ENCODE assay signal across 9 mouse cellular contexts in genomic region chr5:120806458-120806857, GRCm38 (mm10). TPM values are rescaled to one million over a fixed set of nuclear protein-coding genes. Genes with fewer than 3 reads are reported as not detected.
DNase-seq lines count a peak whose midpoint lies in the region; ATAC-seq and TF ChIP-seq lines count a peak whose summit lies in the region.
"Had no signal": no experiment of that assay in that cellular context is flagged by ENCODE, and none has a peak within 500 bp of the region (broad histone marks: within the 10 kb centered on the region; RNA-seq: fewer than 3 reads in every experiment).

No protein-coding gene starts in this region.

- no peaks in the 10 kb centered on the region for H3K9me3 ChIP-seq in G1E (replicated peaks)
- no peaks in the 10 kb centered on the region for H3K9me3 ChIP-seq in liver, embryonic 13.5 days (replicated peaks)
- H3K9me3 ChIP-seq: hindbrain, embryonic 15.5 days had no signal

- no peak overlapping the region for H3K4me2 ChIP-seq in liver, embryonic 13.5 days
- H3K4me2 ChIP-seq: hindbrain, embryonic 15.5 days had no signal

- TF ChIP-seq CTCF in G1E (IDR thresholded peaks at IDR 0.05; ENCODE audit: low read depth, low read length) = peak; percentile 45

- DNase-seq in layer of hippocampus, adult 11-12 months (ENCODE audit: low spot score) = peak; percentile 54
- DNase-seq in layer of hippocampus, postnatal 36 days = no peak
- no peak for DNase-seq in G1E (ENCODE audit: low spot score)
- DNase-seq in brain, embryonic 18.5 days (ENCODE audit: low read depth, low spot score) = peak; percentile 8
- peak; percentile 64 for DNase-seq in forelimb bud, embryonic 11.5 days (ENCODE audit: low read depth, low spot score)
- peak; percentile 17 for DNase-seq in liver, embryonic 13.5 days
- DNase-seq in right cerebral cortex, postnatal 4 days = peak; percentile 37
- no peak for DNase-seq in urinary bladder, adult 18-20 months (ENCODE audit: low spot score in 2 of 2)

- H3K27ac ChIP-seq in liver, embryonic 13.5 days = no peak overlapping the region
- H3K27ac ChIP-seq: hindbrain, embryonic 15.5 days had no signal

- H3K27me3 ChIP-seq in G1E (ENCODE audit: insufficient read depth, low read length) = no peaks in the 10 kb centered on the region; the same call in 1 of the 2 replicates
- no peaks in the 10 kb centered on the region for H3K27me3 ChIP-seq in liver, embryonic 13.5 days
- H3K27me3 ChIP-seq: hindbrain, embryonic 15.5 days had no signal

- WGBS in liver, embryonic 13.5 days (ENCODE audit: insufficient replicate concordance) = 55% methylated on average over 1 of the region's 1 CpGs

- no peak overlapping the region for H3K4me3 ChIP-seq in G1E (ENCODE audit: low read depth, low read length)
- H3K4me3 ChIP-seq in liver, embryonic 13.5 days (replicated peaks) = no peak overlapping the region
- H3K4me3 ChIP-seq: hindbrain, embryonic 15.5 days had no signal

- peaks cover under 1% of the 10 kb centered on the region for H3K36me3 ChIP-seq in G1E (replicated peaks)
- H3K36me3 ChIP-seq in liver, embryonic 13.5 days = no peaks in the 10 kb centered on the region
- H3K36me3 ChIP-seq: hindbrain, embryonic 15.5 days had no signal

- no peak; the same call in 1 of the 2 replicates for ATAC-seq in G1E (ENCODE audit: extremely low read depth, insufficient number of reproducible peaks, low FRiP score, poor library complexity, severe bottlenecking)
- no peak for ATAC-seq in liver, embryonic 13.5 days (ENCODE audit: low read depth)

- no peak overlapping the region for H3K9ac ChIP-seq in liver, embryonic 13.5 days
- H3K9ac ChIP-seq: hindbrain, embryonic 15.5 days had no signal

- H3K4me1 ChIP-seq in G1E (ENCODE audit: insufficient read depth, low read depth, low read length) = peaks cover 15% of the 10 kb centered on the region
- H3K4me1 ChIP-seq in liver, embryonic 13.5 days (replicated peaks) = peaks cover 3% of the 10 kb centered on the region; the same call in 1 of the 2 replicates

RNA-seq across cellular contexts. Expression of gene Oas1c, which starts 5.9 kb away (rescaled TPM):
- total RNA-seq in layer of hippocampus, postnatal 36 days (2021) = under 1 TPM in 1 of 2 experiments, not detected in 1; 0.27 TPM
- total RNA-seq in G1E (2014; fragmentation: Nextera tagmentation) (9.5 and 10.3 TPM in 2 replicates), G1E (2017) (4.3 and 6.4 TPM in 2 replicates)
- polyA plus RNA-seq in G1E (2012) = 0.25 and 0.29 TPM in 2 replicates
- 0.08 and 0.22 TPM in 2 replicates for polyA plus RNA-seq in liver, embryonic 13.5 days (2015; fragmentation: Nextera tagmentation; extraction: Ambion mirVana)

RNA-seq across cellular contexts. Expression of gene Oas1e, which starts 11.1 kb away (rescaled TPM):
- not detected for total RNA-seq in layer of hippocampus, postnatal 36 days (2021)
- total RNA-seq in G1E (2014; fragmentation: Nextera tagmentation) (not detected in 2 replicates), G1E (2017) (0.12 TPM in 1 of 2 replicates, not detected in the other)
- polyA plus RNA-seq in G1E (2012) = not detected in 2 replicates
- polyA plus RNA-seq in liver, embryonic 13.5 days (2015; fragmentation: Nextera tagmentation; extraction: Ambion mirVana) = not detected in 2 replicates

RNA-seq across cellular contexts. Expression of gene Oas3, which starts 29.0 kb away (rescaled TPM):
- not detected for total RNA-seq in layer of hippocampus, postnatal 36 days (2021)
- total RNA-seq in G1E (2014; fragmentation: Nextera tagmentation) (0.97 and 2.0 TPM in 2 replicates), G1E (2017) (0.60 and 0.76 TPM in 2 replicates)
- 0.26 and 0.28 TPM in 2 replicates for polyA plus RNA-seq in G1E (2012)
- polyA plus RNA-seq in liver, embryonic 13.5 days (2015; fragmentation: Nextera tagmentation; extraction: Ambion mirVana) = 0.12 and 0.17 TPM in 2 replicates

RNA-seq across cellular contexts. Expression of gene Oas1f, which starts 40.7 kb away (rescaled TPM):
- not detected for total RNA-seq in layer of hippocampus, postnatal 36 days (2021)
- not detected in 2 replicates for total RNA-seq in G1E (2014; fragmentation: Nextera tagmentation)
- not detected in 2 replicates for total RNA-seq in G1E (2017)
- polyA plus RNA-seq in G1E (2012) = not detected in 2 replicates
- not detected in 2 replicates for polyA plus RNA-seq in liver, embryonic 13.5 days (2015; fragmentation: Nextera tagmentation; extraction: Ambion mirVana)
- polyA plus RNA-seq: hindbrain, embryonic 15.5 days had no signal

RNA-seq across cellular contexts. Expression of gene Oas1h, which starts 54.8 kb away (rescaled TPM):
- not detected for total RNA-seq in layer of hippocampus, postnatal 36 days (2021)
- total RNA-seq in G1E (2014; fragmentation: Nextera tagmentation) (not detected in 2 replicates), G1E (2017) (not detected in 2 replicates)
- not detected in 2 replicates for polyA plus RNA-seq in G1E (2012)
- not detected in 2 replicates for polyA plus RNA-seq in liver, embryonic 13.5 days (2015; fragmentation: Nextera tagmentation; extraction: Ambion mirVana)
- polyA plus RNA-seq: hindbrain, embryonic 15.5 days had no signal

Comparison
In these comparisons a context has a peak if more than half of its experiments do, and no peak if none do; other contexts are left out.
1. DNase-seq: peak in layer of hippocampus, adult 11-12 months (single experiment), brain, embryonic 18.5 days (single experiment), forelimb bud, embryonic 11.5 days (single experiment), liver, embryonic 13.5 days (single experiment) and right cerebral cortex, postnatal 4 days (single experiment); none in layer of hippocampus, postnatal 36 days (0 of 2), G1E (single experiment) and urinary bladder, adult 18-20 months (0 of 2).
2. RNA of gene Oas1c, which starts 5.9 kb away (total RNA-seq): 4.3 to 10.3 TPM in G1E; 0.27 TPM in layer of hippocampus, postnatal 36 days; every median in the first group is over 4 times any median in the second.